ENCODE assay signal across 30 mouse cellular contexts in genomic region chr6:99403755-99404390, GRCm38 (mm10).
A peak's percentile ranks its signal among the peaks of the same experiment; 100 is the strongest.
DNase-seq lines count a peak whose midpoint lies in the region; ATAC-seq and TF ChIP-seq lines count a peak whose summit lies in the region.
"Had no signal": no experiment of that assay in that cellular context is flagged by ENCODE, and none has a peak within 500 bp of the region (broad histone marks: within the 10 kb centered on the region; RNA-seq: fewer than 3 reads in every experiment).

No protein-coding gene starts in this region.

- no peak for DNase-seq in spleen, adult 2 months (ENCODE audit: low read depth in 1 of 2, low spot score in 2 of 2)
- no peak for DNase-seq in spleen, postnatal 10 days (ENCODE audit: low spot score in 2 of 2)
- DNase-seq in naive thymus-derived CD4-positive, alpha-beta T cell, adult 2 months (ENCODE audit: low read depth), result peak; percentile 78
- no peak for DNase-seq in layer of hippocampus, postnatal 14 days (ENCODE audit: low spot score in 2 of 2)
- DNase-seq in left cerebral cortex, postnatal 10 days (ENCODE audit: extremely low spot score in 1 of 2, low spot score in 2 of 2), result no peak
- DNase-seq in left cerebral cortex, postnatal 14 days (ENCODE audit: low spot score in 2 of 2), result no peak
- DNase-seq: adrenal gland, adult 8-10 months; cerebellum, adult 2 months; cerebellum, postnatal 25 days; embryo, embryonic 11 days; gastrocnemius, adult 2 months; gastrocnemius, postnatal 36 days; heart, adult 18-20 months; heart, postnatal 36 days; kidney, adult 9 months; kidney, postnatal 14 days; lung, postnatal 4 days; midbrain, embryonic 14.5 days; right cerebral cortex, postnatal 4 days; thymus, adult 18-20 months; thymus, postnatal 36 days had no signal

- no peaks in the 10 kb centered on the region for H3K27me3 ChIP-seq in spleen, adult 2 months (ENCODE audit: control insufficient read depth, insufficient read depth, low read length)
- H3K27me3 ChIP-seq: embryonic facial prominence, embryonic 12.5 days; hindbrain, embryonic 12.5 days; lung, embryonic 15.5 days; stomach, embryonic 15.5 days had no signal

- 53% methylated on average over 6 of the region's 6 CpGs for WGBS in spleen, adult 2 months

- no peak for TF ChIP-seq CTCF in spleen, adult 2 months (IDR thresholded peaks at IDR 0.05; ENCODE audit: extremely low read depth, insufficient read depth, insufficient read length, insufficient replicate concordance)

- no peak for TF ChIP-seq POLR2A in spleen, adult 2 months (IDR thresholded peaks at IDR 0.05; ENCODE audit: low read depth, low read length)

- H3K4me1 ChIP-seq in spleen, adult 2 months (ENCODE audit: control insufficient read depth, insufficient read depth, insufficient read length), result peaks cover 26% of the 10 kb centered on the region

- peak; percentile 48 for ATAC-seq in CD4-positive, CD25-positive, alpha-beta regulatory T cell, adult 4 months
- ATAC-seq in common myeloid progenitor, adult 5-6 weeks (replicated peaks; ENCODE audit: low read depth, poor library complexity, severe bottlenecking), result peak; percentile 60
- ATAC-seq: forebrain, embryonic 14.5 days; hindbrain, postnatal 0 days; intestine, postnatal 0 days had no signal

- no peaks in the 10 kb centered on the region for H3K36me3 ChIP-seq in spleen, adult 2 months (ENCODE audit: control insufficient read depth, insufficient read depth, low read length)
- H3K36me3 ChIP-seq: embryonic facial prominence, embryonic 12.5 days; hindbrain, embryonic 12.5 days; lung, embryonic 15.5 days; stomach, embryonic 15.5 days had no signal

- H3K27ac ChIP-seq in spleen, adult 2 months (ENCODE audit: insufficient read depth, low read length), result 0 out of 2 replicates have a peak overlapping the region, but pooled peaks have one; percentile 32
- H3K27ac ChIP-seq: embryonic facial prominence, embryonic 12.5 days; gastrocnemius, adult 2 months; hindbrain, embryonic 12.5 days; hindbrain, postnatal 0 days; lung, embryonic 15.5 days had no signal

- no peak overlapping the region for H3K4me3 ChIP-seq in spleen, adult 2 months (ENCODE audit: extremely low read depth, insufficient read depth, insufficient read length)
- H3K4me3 ChIP-seq: embryonic facial prominence, embryonic 12.5 days; gastrocnemius, adult 2 months; hindbrain, embryonic 12.5 days; lung, embryonic 15.5 days; stomach, embryonic 15.5 days had no signal

- intact Hi-C loops in left cerebral cortex, postnatal 10 days (cut with DNase I), result no loop called here
- intact Hi-C loops in left cerebral cortex, postnatal 14 days (cut with DNase I), result no loop called here
